Mouse (Mus musculus) right cerebral cortex, adult 18-20 months (tissue): ENCODE data around the gene Pik3c2g.

Experiments used
- DNase-seq: peaks from one replicate; pipeline ENCODE4 v3.0.0; 2022; ENCODE audit warnings: mixed read lengths

Pik3c2g gene

DNA sequence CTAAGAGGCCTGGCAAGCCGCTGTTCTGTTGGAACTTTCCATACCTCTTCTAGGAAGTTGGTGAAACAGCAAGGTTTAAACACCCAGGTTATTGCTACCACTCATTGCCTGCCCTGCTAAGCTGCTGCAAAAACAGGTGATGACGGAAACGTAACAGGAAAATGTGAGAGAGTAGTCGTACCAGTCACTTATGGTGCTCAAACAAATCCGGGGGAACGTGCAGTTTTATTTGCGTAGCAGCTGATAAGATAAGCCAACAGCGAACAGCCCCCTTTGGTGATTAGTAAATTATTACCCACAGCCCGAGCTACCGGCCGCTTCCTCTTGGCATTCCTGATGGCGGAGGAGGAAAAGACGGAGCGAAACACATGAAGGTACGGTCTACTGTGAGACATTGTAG, at the start of gene Pik3c2g:
Gene Pik3c2g, plus strand, starts transcription at position 330 of the 400 bp plus-strand sequence.
- no peak for DNase-seq

- no peak for DNase-seq
These were observed 48.6 kb upstream of the Pik3c2g start for GRCm38 (mm10) chr6:139538469-139538868.

DNA sequence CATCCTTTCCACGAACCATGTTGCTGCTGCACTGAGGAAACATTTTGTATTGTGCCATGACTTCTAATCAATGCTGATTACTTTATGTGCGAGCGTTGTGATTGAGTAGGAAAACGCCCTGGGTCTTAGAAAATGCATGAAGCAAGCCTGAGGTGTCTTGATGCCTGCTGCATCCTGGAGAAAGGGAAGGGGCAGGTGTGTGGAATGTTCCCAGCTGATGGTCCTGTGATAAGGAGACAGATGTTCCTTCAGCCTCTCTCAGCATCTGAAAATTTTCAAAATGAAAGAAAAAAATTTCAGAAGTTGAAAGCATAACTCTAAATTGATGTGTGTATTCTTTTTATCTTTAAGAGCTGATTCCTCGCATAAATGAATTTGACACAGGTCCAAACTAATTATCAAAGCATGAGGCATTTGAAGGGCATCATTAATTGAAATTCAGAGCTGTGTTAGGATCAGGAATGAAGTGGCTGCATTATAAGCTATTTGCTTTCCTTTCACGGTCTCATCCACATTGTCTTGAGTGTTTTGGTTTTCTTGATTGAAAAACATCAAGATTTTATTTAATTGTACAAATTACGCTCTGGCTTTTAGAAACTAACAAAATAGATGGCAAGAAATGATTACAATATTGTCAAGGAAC, 31.4 kb upstream of the Pik3c2g start:
- no peak for DNase-seq

- DNase-seq: no peak
These were observed 17.8 kb upstream of the Pik3c2g start for GRCm38 (mm10) chr6:139569211-139569610.

DNA sequence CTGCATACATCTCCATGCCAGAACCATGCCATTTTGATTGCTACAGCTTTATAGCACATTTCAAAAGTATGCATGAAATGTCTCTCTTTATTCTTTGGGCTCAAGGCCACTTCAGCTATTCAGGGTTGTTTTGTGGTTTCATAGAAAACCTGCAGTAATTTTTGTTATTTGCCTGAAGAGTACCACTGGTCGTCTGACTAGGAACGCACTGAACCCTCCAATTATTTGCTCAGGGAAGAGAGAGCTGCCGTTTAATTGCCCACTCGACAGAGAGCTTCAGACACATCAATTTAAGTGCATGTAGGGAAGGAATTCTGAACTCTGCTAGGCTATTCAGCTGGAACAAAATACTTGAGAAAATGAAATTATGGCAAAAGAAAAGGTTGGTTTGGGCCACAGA, 11.2 kb upstream of the Pik3c2g start:
- DNase-seq: no peak

- DNase-seq: no peak
These were observed 10.6 kb upstream of the Pik3c2g start for GRCm38 (mm10) chr6:139576261-139577014.

GRCm38 (mm10) chr6:139577026-139577861, 9.8 kb upstream of the Pik3c2g start:
- no peak for DNase-seq

DNA sequence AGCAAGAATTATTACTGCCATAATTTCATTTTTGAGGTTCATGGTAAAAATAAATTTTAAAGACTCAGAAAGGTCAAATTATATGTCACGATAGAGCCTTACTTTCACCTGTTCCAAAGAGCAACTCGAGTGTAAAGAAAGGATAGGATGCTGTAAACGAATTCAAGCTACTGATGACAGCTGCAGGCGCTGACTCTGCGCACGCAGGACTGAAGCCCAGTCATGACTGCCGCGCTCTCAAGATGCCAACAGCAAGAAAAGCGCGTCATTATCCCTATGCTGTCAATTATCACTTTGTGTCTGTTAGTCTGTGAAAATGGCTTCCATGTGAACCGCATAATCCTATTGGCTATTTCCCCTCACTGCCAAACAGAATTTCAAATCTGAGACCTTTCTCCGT, 457 bp downstream of the Pik3c2g start:
- no peak for DNase-seq

GRCm38 (mm10) chr6:139588409-139588808, 1.4 kb downstream of the Pik3c2g start:
- no peak for DNase-seq

- DNase-seq: peak; percentile 74
These were observed 2.3 kb downstream of the Pik3c2g start for GRCm38 (mm10) chr6:139589291-139589690.

DNA sequence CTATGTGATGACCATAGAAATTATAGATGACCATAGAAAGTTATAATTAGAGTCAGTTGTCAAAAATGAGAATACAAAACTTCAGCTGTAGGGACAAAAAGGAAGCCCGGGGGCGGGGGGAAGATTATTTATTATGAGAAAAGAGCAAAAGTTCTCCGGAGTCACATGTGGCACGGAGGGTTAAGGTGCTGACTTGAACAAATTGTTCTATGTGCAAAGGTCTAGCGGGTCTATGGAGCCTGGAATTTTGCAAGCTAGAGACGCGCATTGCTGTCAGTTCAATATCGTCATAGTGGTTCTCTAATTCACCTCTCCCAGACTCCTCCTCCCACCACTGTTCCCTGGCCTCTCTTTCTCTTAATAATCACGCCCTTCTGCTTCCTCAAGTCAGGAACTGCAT, 2.8 kb downstream of the Pik3c2g start:
- DNase-seq: no peak

GRCm38 (mm10) chr6:139592081-139592480, 5.1 kb downstream of the Pik3c2g start:
- no peak for DNase-seq

DNA sequence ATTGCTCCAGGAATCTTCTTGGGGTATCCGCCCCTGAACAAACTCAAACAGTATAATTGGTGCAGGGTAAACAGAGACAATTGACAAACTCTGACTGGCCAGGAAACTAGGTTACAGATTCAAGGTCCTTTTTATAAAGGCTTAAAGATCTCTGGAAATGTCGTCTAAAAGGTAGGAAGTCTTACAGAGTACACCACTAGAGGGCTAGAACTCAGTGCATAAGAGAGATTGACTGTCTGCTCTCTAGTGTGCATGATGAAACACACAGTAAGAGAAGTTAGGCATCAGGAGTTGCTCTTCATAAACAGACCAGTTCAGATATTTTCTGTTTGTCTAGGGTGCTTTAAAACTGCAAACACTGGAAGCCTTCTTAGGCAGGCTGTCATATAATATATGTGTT, 9.4 kb downstream of the Pik3c2g start:
- DNase-seq: no peak

GRCm38 (mm10) chr6:139599216-139599615, 12.2 kb downstream of the Pik3c2g start:
- DNase-seq: no peak

- peak; percentile 9 for DNase-seq
These were observed 31.8 kb downstream of the Pik3c2g start for GRCm38 (mm10) chr6:139618774-139619173.

DNA sequence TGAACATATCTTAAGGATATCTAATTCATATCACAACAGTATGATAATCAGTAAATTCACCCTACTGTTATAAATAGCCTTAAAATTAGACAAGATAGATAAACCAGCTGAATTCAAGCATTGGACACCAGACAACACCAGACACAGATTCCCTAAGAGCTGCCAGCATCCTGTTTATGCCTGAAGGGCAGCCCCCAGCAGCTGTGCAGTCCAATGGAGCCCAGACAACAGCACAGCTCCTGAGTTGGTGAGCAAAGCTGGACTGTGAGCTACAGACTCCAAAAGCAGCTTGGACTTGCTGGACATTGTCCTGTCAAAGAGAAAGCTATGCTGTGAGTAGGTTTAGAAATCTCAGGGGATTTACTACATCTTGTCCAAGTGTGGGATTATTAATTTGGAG, 37.7 kb downstream of the Pik3c2g start:
- no peak for DNase-seq

GRCm38 (mm10) chr6:139634561-139634960, 47.5 kb downstream of the Pik3c2g start:
- DNase-seq: no peak

DNA sequence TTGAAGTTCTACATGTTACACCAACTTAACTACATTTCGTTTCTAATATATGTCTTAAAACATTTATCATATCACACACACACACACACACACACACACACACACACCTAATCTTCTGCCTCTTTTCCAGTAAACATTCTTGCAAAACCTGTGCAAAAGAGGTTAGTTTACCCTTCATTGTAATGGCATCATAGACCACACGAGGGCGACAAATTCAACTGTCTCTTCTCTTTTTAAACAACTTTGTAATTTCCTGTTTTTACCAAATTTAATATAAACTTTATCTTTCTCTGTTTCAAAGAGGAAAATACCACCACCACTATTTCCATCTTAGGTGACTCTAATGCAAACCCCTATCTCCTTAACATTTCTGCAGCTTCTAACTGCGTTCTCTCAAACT, 68.4 kb downstream of the Pik3c2g start:
- DNase-seq: no peak

- peak; percentile 25 for DNase-seq
These were observed 75.4 kb downstream of the Pik3c2g start for GRCm38 (mm10) chr6:139662462-139662861.

DNA sequence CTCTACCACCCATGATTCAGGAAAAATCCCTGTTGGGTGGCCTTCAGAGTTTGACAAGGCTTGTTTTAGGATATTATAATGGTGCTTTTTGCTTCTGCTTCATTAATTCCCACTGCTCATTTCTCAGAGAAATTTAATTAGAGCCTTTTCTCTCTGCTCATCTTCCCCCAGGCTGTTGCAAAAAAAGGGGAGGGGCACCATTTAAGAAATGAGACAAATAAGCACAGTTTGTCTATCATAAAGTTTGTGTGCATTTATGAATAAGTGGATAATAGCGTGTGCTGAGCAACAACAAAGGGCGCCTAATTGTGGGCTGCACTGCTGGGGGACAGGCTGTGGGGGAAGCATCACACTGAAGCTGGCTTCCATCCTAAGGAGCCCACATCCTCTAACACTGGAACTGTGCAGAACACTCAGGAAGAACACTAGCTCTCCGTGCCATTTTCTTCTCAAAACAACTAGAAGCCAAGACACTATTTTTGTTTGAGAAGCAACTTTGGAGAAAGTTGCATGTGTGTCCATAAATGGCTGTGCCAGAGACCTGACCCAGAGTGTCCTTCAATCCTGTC, 131.5 kb downstream of the Pik3c2g start:
- DNase-seq: no peak

GRCm38 (mm10) chr6:139719639-139720221, 132.7 kb downstream of the Pik3c2g start:
- no peak for DNase-seq

DNA sequence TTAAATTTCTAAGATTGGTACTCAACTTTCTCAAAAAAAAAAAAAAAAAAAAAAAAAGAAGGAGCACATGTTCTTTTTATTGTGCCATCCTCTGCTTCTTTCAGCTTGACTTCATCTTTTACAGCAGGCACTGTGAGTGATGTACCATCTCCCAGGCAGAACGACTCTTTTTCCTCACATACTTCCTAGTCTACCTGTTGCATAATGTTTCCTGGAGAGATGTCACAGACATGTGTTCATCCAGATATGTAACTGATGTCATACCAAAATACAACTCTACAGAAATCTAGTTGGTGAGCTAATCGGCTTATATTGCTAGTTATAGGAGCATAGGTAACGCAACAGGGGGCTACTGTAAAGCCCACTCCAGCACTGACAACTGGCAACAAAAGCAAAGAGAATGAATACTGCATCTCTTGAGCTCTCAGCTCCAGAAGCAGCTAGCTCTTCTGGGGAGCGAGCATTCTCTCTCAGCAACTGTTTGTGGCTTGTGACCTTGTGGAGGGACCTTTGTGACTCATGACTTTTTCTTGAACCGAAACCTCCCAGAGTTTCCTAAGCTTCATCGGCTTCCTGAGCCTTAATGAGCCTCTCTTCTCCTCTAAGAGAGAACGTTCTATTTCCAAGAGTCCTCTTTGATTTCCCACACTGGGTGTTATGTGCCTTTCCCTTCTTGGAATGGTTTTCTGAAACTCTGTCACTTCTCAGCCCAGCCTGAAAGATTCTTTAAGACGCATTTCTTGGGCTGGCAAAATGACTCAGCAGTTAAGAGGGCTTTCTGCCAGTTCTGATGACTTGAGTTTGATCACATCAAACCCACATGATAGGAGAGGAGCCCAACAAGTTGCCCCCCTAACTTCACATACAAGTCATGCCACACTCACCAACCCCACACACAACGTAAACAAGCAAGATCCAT, 148.9 kb downstream of the Pik3c2g start:
- peak; percentile 35 for DNase-seq
